Mouse (Mus musculus): ENCODE measurements around the gene Gm4881.

DNA sequence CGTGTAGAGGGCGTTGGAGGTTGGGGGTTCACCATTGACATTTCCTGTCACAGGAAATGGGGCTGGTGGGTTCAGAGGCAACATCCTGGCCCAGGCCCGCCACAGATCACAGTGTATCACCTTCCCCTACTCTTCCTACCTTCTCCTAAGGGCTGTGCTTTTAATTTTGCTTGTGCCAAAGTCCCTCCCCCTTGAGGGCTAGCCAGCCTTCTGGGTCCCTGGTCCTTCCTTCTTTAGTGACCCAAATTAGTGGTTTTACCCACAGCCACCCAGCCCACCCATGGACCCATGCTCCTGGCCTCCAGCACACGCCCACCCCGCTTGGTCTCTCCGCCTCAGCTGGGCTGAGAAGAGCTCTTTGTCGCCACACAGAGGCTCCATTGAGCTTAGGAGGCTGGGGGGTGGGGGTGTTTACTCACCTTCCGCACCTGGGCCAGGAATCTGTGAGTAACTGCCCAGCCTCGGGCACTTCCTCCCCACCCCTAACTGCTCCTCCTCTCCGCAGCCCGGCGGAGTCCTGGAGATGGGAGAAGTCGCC, 37.0 kb downstream of the Gm4881 start:
- TF ChIP-seq CTCF (IDR thresholded peaks at IDR 0.05; ENCODE audit: borderline replicate concordance, insufficient read depth, low read depth, low read length) (no peak), POLR2A (IDR thresholded peaks at IDR 0.05; ENCODE audit: borderline replicate concordance, insufficient read depth, low read length) (no peak)
